Mouse (Mus musculus) embryonic facial prominence, embryonic 11.5 days (tissue): ENCODE data around the gene Sun2. TPM values are rescaled to one million over a fixed set of nuclear protein-coding genes. Genes with fewer than 3 reads are reported as not detected.

Source experiments
- ATAC-seq: fragments of 200-750 bp; cut with Nextera tagmentation; replicated peaks from 2 replicates; pipeline ENCODE4 v1.8.0; 2017; ENCODE audit warnings: low read depth; ENCODE audit not compliant: insufficient number of reproducible peaks, low FRiP score, low TSS enrichment
- DNase-seq: peaks from one replicate; pipeline ENCODE4 v3.0.0-alpha.2; 2015; ENCODE audit warnings: low spot score
- H3K27ac ChIP-seq: fragments of 300-500 bp; sonication (generic); replicated peaks from 2 replicates; pipeline ENCODE4 v1.5.1; 2014; ENCODE audit warnings: mild to moderate bottlenecking, low read depth, low read length, control low read depth
- H3K27me3 ChIP-seq: fragments of 300-500 bp; sonication (generic); 2 replicates; pipeline ENCODE4 v1.6.1; 2014; ENCODE audit warnings: mild to moderate bottlenecking, low read length, moderate library complexity, mixed read lengths; ENCODE audit not compliant: control insufficient read depth, insufficient read depth
- H3K36me3 ChIP-seq: fragments of 300-500 bp; sonication (generic); replicated peaks from 2 replicates; pipeline ENCODE4 v1.6.1; 2014; ENCODE audit warnings: low read depth, mild to moderate bottlenecking, low read length, moderate library complexity, mixed read lengths; ENCODE audit not compliant: control insufficient read depth, insufficient read depth
- H3K4me1 ChIP-seq: fragments of 300-500 bp; sonication (generic); 2 replicates; pipeline ENCODE4 v1.6.1; 2014; ENCODE audit warnings: low read length, mixed read lengths; ENCODE audit not compliant: control insufficient read depth, insufficient read depth
- H3K4me2 ChIP-seq: fragments of 300-500 bp; sonication (generic); 2 replicates; pipeline ENCODE4 v1.6.1; 2014; ENCODE audit warnings: low read depth, mild to moderate bottlenecking, control low read depth, low read length, moderate library complexity
- H3K4me3 ChIP-seq: fragments of 300-500 bp; sonication (generic); 2 replicates; pipeline ENCODE4 v1.5.1; 2014; ENCODE audit warnings: low read depth, low read length, control low read depth
- H3K9ac ChIP-seq: fragments of 300-500 bp; sonication (generic); replicated peaks from 2 replicates; pipeline ENCODE4 v1.6.1; 2014; ENCODE audit warnings: mild to moderate bottlenecking, control low read depth, low read length
- H3K9me3 ChIP-seq: fragments of 300-500 bp; sonication (generic); replicated peaks from 2 replicates; pipeline ENCODE4 v1.6.1; 2016; ENCODE audit warnings: mild to moderate bottlenecking, low read length, inconsistent platforms, mixed read lengths; ENCODE audit not compliant: control insufficient read depth
- WGBS: fragments of 180-500 bp; shearing (Covaris S2); extraction: QIAGEN DNeasy Blood & Tissue Kit; methylation state at CpG from one replicate; pipeline ENCODE4 v1.1.7; 2014; 5-methylcytosine and 5-hydroxymethylcytosine counted together
- polyA plus RNA-seq: library from polyadenylated mRNA; unstranded; fragments of >200 nt; fragmentation: Nextera tagmentation; extraction: Ambion mirVana; gene quantifications from 2 replicates; pipeline ENCODE4 v1.2.1, GENCODE M21; 2014

Gene Sun2
- polyA plus RNA-seq, 1 experiment from 2014 or later = 3.1 TPM

GRCm38 (mm10) chr15:79731554-79731953 is 10.8 kb downstream of the Sun2 start:
- 88% methylated on average over 7 of the region's 7 CpGs for WGBS
- peaks cover 8% of the 10 kb centered on the region for H3K36me3 ChIP-seq
- ATAC-seq = no peak

GRCm38 (mm10) chr15:79728731-79729388 is 13.5 kb downstream of the Sun2 start:
- no peaks in the 10 kb centered on the region for H3K27me3 ChIP-seq
- no peak overlapping the region for H3K27ac ChIP-seq
- no peak for DNase-seq
- no peaks in the 10 kb centered on the region for H3K4me1 ChIP-seq
- WGBS = 91% methylated on average over 10 of the region's 10 CpGs
- H3K4me2 ChIP-seq = no peak overlapping the region
- no peak overlapping the region for H3K4me3 ChIP-seq
- H3K9me3 ChIP-seq = no peaks in the 10 kb centered on the region
- H3K9ac ChIP-seq = no peak overlapping the region; the same call in 1 of the 2 replicates
- ATAC-seq = no peak
- H3K36me3 ChIP-seq = peaks cover 6% of the 10 kb centered on the region

More at GRCm38 (mm10) chr15:79731554-79731953, 10.8 kb downstream of the Sun2 start:
- DNase-seq = no peak
- H3K4me1 ChIP-seq = no peaks in the 10 kb centered on the region
- H3K4me3 ChIP-seq = no peak overlapping the region
- no peaks in the 10 kb centered on the region for H3K9me3 ChIP-seq
- H3K27me3 ChIP-seq = no peaks in the 10 kb centered on the region
- no peak overlapping the region for H3K9ac ChIP-seq
- no peak overlapping the region for H3K4me2 ChIP-seq
- H3K27ac ChIP-seq = no peak overlapping the region

GRCm38 (mm10) chr15:79728311-79728710 is 14.0 kb downstream of the Sun2 start:
- Histone ChIP-seq H3K4me3 (no peak overlapping the region), H3K9ac (no peak overlapping the region; the same call in 1 of the 2 replicates), H3K9me3 (no peaks in the 10 kb centered on the region), H3K36me3 (peaks cover 6% of the 10 kb centered on the region), H3K27ac (no peak overlapping the region), H3K4me1 (no peaks in the 10 kb centered on the region), H3K4me2 (no peak overlapping the region), H3K27me3 (no peaks in the 10 kb centered on the region)
- no peak for ATAC-seq
- no peak for DNase-seq
- 68% methylated on average over 5 of the region's 5 CpGs for WGBS

GRCm38 (mm10) chr15:79727840-79728239 is 14.5 kb downstream of the Sun2 start:
- H3K4me2 ChIP-seq = no peak overlapping the region
- no peak overlapping the region for H3K9ac ChIP-seq
- H3K4me1 ChIP-seq = no peaks in the 10 kb centered on the region
- H3K27me3 ChIP-seq = no peaks in the 10 kb centered on the region
- peaks cover 6% of the 10 kb centered on the region for H3K36me3 ChIP-seq
- no peaks in the 10 kb centered on the region for H3K9me3 ChIP-seq
- WGBS = 85% methylated on average over 6 of the region's 6 CpGs
- DNase-seq (no peak), ATAC-seq (no peak)
- H3K27ac ChIP-seq = no peak overlapping the region
- no peak overlapping the region for H3K4me3 ChIP-seq

- ATAC-seq (no peak), DNase-seq (no peak)
- Histone ChIP-seq H3K27me3 (no peaks in the 10 kb centered on the region), H3K4me3 (no peak overlapping the region), H3K4me1 (no peaks in the 10 kb centered on the region), H3K9me3 (no peaks in the 10 kb centered on the region), H3K4me2 (no peak overlapping the region), H3K9ac (no peak overlapping the region), H3K27ac (no peak overlapping the region), H3K36me3 (peaks cover 6% of the 10 kb centered on the region)
- 88% methylated on average over 11 of the region's 11 CpGs for WGBS
Measured at GRCm38 (mm10) chr15:79725190-79725789, 17.0 kb downstream of the Sun2 start.

GRCm38 (mm10) chr15:79723439-79723838 is 18.9 kb downstream of the Sun2 start:
- no peak overlapping the region for H3K27ac ChIP-seq
- no peak overlapping the region for H3K4me3 ChIP-seq
- no peaks in the 10 kb centered on the region for H3K9me3 ChIP-seq
- H3K4me2 ChIP-seq = no peak overlapping the region
- peaks cover 6% of the 10 kb centered on the region for H3K36me3 ChIP-seq
- no peak for ATAC-seq
- peak; percentile 27 for DNase-seq
- WGBS = 19% methylated on average over 1 of the region's 1 CpGs
- H3K4me1 ChIP-seq = no peaks in the 10 kb centered on the region
- H3K9ac ChIP-seq = no peak overlapping the region
- no peaks in the 10 kb centered on the region for H3K27me3 ChIP-seq

DNA sequence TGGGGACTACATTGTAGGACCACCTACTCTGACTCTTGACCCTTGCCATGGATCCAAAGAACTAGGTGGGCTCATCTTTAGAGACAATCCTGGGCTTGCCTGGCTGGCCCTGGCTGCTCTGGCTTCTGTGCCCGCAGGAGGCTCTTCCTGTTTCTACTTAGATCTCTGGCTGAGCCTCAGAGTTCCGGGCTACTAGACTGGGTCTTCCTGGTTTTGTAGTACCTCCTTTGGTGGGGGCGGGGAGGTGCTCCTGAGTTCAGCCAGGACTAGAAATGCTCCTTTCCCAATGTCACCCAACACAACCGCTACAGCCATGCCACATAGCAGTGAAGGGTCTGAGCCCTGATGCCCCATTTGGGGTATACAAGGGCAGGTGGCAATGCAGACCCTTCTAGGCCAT is 21.5 kb downstream of the Sun2 start:
- WGBS = 82% methylated on average over 4 of the region's 4 CpGs

DNA sequence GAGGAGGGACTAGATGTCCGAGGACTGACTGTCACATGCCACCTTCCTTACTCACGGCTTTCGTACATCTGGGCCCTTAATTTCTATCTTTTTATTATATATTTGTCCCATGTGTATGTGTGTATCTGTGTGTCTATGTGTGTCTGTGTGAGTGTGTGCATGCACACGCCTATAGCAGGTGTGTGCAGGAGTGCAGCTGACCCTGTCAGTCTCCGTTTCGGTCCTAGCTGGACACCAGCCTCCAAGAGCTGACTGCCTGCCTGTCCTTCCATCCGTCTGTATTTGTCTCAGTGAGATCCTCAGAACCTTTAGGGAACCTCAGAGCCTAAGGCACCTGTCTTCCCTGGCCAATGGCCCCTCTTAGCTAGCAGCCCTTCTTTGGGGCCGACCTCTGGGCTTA is 22.1 kb downstream of the Sun2 start:
- H3K27ac ChIP-seq = no peak overlapping the region
- no peaks in the 10 kb centered on the region for H3K27me3 ChIP-seq
- no peak overlapping the region for H3K9ac ChIP-seq
- H3K4me2 ChIP-seq = no peak overlapping the region
- H3K36me3 ChIP-seq = no peaks in the 10 kb centered on the region; the same call in none of the 2 replicates
- H3K4me3 ChIP-seq = no peak overlapping the region
- 87% methylated on average over 8 of the region's 8 CpGs for WGBS
- ATAC-seq (no peak), DNase-seq (no peak)
- H3K9me3 ChIP-seq = no peaks in the 10 kb centered on the region
- H3K4me1 ChIP-seq = no peaks in the 10 kb centered on the region

More for the DNA sequence above, 21.5 kb downstream of the Sun2 start:
- no peaks in the 10 kb centered on the region for H3K4me1 ChIP-seq
- H3K4me3 ChIP-seq = no peak overlapping the region
- ATAC-seq = no peak
- H3K36me3 ChIP-seq = no peaks in the 10 kb centered on the region; the same call in none of the 2 replicates
- H3K9me3 ChIP-seq = no peaks in the 10 kb centered on the region
- H3K9ac ChIP-seq = no peak overlapping the region
- H3K27me3 ChIP-seq = no peaks in the 10 kb centered on the region
- H3K27ac ChIP-seq = no peak overlapping the region
- DNase-seq = no peak
- H3K4me2 ChIP-seq = no peak overlapping the region
